Mouse (Mus musculus) A20 (cell line): ENCODE data around the gene Phc3.
A peak's percentile ranks its signal among the peaks of the same experiment; 100 is the strongest.

ENCODE experiments used
- DNase-seq: peaks from one replicate; pipeline ENCODE4 v3.0.0-alpha.2; 2011; ENCODE audit warnings: low read depth, low spot score

The Phc3 gene

GRCm38 (mm10) chr3:30969104-30969581 lies at the start of gene Phc3:
Phc3 (minus strand) TSS chr3:30969415.
- peak; percentile 97 for DNase-seq

GRCm38 (mm10) chr3:31017652-31018051 lies 48.4 kb upstream of the Phc3 start:
- DNase-seq: no peak

- no peak for DNase-seq
These were observed 47.5 kb upstream of the Phc3 start for GRCm38 (mm10) chr3:31016594-31017196.

- no peak for DNase-seq
These were observed 46.6 kb upstream of the Phc3 start for GRCm38 (mm10) chr3:31015682-31016443.

- DNase-seq: no peak
These were observed 45.2 kb upstream of the Phc3 start for GRCm38 (mm10) chr3:31014374-31014773.

GRCm38 (mm10) chr3:31004320-31005209 lies 35.4 kb upstream of the Phc3 start:
- DNase-seq: no peak

GRCm38 (mm10) chr3:31001048-31001676 lies 31.9 kb upstream of the Phc3 start:
- no peak for DNase-seq

- peak; percentile 79 for DNase-seq
These were observed 30.8 kb upstream of the Phc3 start for GRCm38 (mm10) chr3:31000018-31000407.

- DNase-seq: no peak
These were observed 30.3 kb upstream of the Phc3 start for GRCm38 (mm10) chr3:30999401-31000017.

- no peak for DNase-seq
These were observed 27.4 kb upstream of the Phc3 start for GRCm38 (mm10) chr3:30996688-30997014.

GRCm38 (mm10) chr3:30995899-30996687 lies 26.9 kb upstream of the Phc3 start:
- no peak for DNase-seq

- DNase-seq: peak; percentile 96
These were observed 26.2 kb upstream of the Phc3 start, which contains the start of gene Prkci for GRCm38 (mm10) chr3:30995283-30995898. Prkci (plus strand) TSS chr3:30995747.

- no peak for DNase-seq
These were observed 25.6 kb upstream of the Phc3 start for GRCm38 (mm10) chr3:30994859-30995258.

GRCm38 (mm10) chr3:30993066-30993573 lies 23.9 kb upstream of the Phc3 start:
- DNase-seq: peak; percentile 55

GRCm38 (mm10) chr3:30992161-30992560 lies 22.9 kb upstream of the Phc3 start:
- no peak for DNase-seq

- DNase-seq: no peak
These were observed 18.4 kb upstream of the Phc3 start for GRCm38 (mm10) chr3:30987396-30988318.

- no peak for DNase-seq
These were observed 13.8 kb upstream of the Phc3 start for GRCm38 (mm10) chr3:30982924-30983536.
